Mouse (Mus musculus): Measurements from ENCODE around the gene Nf2.

The Nf2 gene

GRCm38 (mm10) chr11:4849258-4849943 lies at the start of gene Nf2:
Gene Nf2, minus strand, starts transcription at chr11:4849536.
- peak; percentile 94 for DNase-seq (ENCODE audit: low spot score)

GRCm38 (mm10) chr11:4894848-4895816 lies 45.8 kb upstream of the Nf2 start, which contains the start of gene Thoc5:
Gene Thoc5, plus strand, starts transcription at chr11:4895320.
- peak; percentile 79 for DNase-seq (ENCODE audit: low spot score)

DNA sequence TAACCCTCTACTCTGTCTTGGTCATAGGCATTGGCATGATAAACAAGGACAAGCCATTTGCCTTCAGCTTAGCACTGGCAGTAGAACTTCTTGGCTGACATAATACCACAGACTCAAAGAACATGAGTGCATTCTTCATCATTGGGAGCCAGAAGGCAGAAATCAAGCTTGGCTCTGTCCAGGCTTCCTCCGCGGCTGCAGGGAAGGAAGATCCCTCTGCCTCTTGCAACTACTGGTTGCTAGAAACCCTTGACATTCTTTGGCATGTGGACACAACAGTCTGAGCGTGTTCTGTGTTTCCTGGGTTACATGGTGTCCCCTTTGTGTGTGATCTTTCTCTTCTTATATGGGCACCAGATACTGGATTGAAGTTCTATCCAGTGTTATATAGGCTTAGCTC lies 37.7 kb upstream of the Nf2 start:
- DNase-seq (ENCODE audit: low spot score) = no peak

DNA sequence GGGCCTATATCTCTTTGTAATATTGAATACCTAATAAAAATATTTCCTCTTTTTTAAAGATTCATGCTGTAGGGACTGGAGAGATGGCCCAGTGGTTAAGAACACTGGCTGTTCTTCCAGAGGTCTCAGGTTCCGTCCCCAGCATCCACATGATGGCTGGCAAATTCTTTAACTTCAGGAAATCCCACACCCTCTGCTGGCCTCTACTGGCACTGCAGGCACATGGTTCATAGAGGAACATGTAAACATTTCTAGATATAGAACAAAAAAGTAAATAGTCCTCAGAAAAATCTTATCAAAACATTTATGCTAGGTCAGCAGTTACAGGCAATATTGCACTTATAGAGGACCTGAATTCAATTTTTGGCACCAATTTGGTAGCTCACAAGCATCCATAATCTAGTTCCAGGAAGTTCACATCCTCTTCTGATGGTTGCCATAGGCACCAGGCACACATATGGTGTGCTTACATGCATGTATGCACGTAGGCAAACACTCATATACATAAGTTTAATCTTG lies 36.1 kb upstream of the Nf2 start:
- peak; percentile 76 for DNase-seq (ENCODE audit: low spot score)

DNA sequence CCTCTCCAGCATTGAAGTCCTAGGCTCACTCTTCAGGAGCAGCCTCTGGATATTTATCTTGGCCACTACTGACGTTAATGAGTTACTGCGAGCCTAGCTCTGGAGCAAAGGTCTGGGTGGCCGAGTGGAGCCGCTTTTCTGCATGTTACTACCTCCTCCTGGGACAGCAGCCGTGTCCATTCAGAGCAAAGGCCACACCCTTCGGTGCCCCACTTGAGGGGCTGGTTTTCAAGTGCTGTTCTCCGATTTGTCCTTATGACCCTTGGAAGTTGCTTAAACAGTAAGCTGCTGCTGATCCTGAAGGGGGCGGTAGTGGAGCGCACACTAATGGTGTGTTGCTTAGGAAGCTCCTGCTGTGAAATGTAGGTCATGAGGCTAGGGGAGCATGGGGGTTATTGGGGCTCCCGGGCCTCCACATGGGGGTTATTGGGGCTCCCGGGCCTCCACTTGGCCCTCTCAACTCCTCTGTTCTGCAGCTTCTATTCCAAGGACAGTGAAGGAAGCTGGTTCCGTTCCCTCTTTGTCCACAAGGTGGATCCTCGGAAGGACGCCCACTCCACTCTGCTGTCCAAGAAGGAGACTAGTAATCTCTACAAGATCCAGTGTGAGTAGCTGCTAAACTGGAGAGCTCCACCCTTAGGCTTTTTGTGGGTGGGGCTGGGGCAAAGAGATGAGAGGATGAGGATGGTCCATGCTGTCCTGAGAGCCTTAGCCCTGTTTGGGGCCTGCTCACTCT lies 33.7 kb upstream of the Nf2 start:
- peak; percentile 71 for DNase-seq (ENCODE audit: low spot score)

GRCm38 (mm10) chr11:4881087-4881486 lies 31.8 kb upstream of the Nf2 start:
- no peak for DNase-seq (ENCODE audit: low spot score)

DNA sequence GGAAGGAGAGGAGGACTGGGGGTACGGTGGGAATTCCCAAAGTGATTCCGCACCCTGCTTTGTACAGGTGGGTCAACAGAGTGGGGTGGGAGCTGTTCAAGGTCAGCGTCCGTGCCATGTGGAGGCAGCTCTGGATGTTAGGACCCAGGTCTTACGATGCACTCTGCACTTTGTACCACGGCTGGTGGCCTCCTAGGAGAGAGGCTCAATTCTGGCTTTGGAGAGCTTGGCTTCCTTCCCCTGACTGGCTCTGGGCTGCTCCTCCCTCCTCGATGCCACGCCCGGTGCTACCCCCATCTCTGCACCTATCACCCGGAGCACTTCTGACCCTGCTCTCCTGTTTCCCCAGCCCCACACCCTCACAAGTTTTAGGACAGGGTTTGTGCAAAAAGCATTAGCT lies 25.2 kb upstream of the Nf2 start:
- peak; percentile 54 for DNase-seq (ENCODE audit: low spot score)

DNA sequence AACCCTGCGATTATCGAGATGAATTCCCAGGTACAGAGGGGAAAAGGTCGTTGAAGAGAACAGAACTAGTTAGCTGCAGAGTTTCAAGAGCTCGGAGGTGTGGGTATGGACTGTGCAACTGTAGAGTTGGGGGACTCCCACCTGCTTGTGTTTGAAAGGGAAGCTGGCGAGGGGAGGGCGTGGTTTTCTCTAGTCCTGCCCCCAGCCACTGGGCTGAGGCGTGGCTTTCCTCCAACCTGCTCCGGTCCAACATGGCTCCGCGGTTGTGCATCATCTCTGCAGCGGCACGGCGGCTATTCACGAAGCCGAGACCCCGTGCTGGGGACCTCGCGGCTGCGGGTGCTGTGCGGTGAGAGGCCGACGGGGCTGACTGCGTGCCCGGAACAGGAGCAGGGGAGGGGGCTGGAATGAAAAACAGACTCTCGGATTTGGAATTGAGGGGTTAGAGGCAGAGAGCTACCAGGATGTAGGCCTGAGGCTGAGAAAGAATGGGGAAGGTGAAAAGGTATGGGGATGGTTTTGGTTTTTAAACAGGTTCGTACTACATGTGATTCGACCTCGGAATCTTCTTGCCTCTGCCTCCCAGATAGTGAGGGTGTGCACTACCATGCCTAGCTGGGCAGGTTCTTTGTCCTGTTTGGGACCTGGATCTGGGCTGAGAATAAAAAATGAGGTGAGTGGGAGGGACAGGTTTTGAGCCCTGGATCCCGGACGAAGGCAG lies 24.6 kb upstream of the Nf2 start, which contains the start of gene Nipsnap1:
Nipsnap1 (plus strand) TSS at position 197 of the 721 bp plus-strand sequence.
- DNase-seq (ENCODE audit: low spot score) = peak; percentile 85

- DNase-seq (ENCODE audit: low spot score) = peak; percentile 78
These were observed 16.4 kb upstream of the Nf2 start for GRCm38 (mm10) chr11:4865645-4866251.

DNA sequence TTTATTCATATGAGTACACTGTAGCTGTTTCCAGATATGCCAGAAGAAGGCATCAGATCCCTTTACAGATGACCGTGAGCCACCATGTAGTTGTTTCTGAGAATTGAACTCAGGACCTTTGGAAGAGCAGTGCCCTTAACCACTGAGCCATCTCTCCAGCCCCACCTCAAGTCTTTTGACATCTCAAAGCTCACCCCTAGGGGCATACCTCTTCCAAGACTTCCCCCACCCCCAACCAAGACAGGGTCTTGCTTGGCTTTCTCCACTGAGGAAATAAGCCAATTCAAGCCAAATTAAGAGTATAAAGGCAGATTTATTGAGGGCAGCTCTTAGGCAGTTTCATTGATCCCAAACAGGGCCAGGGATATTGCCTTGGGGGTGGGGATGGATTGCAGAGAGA lies 13.4 kb upstream of the Nf2 start:
- no peak for DNase-seq (ENCODE audit: low spot score)

GRCm38 (mm10) chr11:4861816-4862604 lies 12.7 kb upstream of the Nf2 start:
- DNase-seq (ENCODE audit: low spot score) = no peak

DNA sequence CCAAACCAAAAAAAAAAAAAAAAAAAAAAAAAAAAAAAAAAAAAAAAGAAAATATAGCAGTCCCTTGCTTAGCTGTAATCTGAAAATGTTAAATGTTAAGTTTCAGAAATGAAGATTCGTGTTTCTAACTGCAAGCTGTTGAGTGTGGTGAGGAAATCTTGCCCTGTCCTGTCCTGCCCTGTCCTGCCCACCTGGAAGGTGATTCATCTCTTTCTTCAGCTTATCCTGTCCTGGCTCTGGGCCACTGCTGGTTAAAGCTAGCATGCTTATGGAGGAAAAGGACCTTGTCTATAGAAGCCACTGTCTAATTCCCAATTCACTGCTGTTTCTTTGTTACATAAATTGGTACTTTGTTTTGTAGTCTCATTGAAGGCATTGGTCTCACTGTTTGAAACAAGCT lies 11.7 kb upstream of the Nf2 start:
- no peak for DNase-seq (ENCODE audit: low spot score)

DNA sequence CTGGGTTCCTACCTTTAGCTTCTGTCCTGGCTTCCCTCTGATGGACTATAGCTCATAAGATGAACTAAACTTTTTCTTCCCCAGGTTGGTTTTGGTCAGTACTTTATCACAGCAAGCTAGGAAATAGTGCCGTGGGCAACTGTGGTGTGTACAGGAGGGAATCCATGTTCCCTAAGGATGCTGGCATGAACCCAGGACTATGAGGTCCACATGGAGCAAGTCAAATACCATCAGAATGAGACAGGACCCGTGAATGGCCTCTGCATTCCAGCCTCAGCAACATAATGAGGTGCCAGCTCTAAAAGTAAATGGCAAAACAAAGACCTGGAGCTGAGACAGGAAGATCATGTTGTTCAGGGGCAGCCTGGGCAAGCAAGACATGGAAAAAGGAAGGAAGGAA lies 9.1 kb upstream of the Nf2 start:
- DNase-seq (ENCODE audit: low spot score) = no peak

GRCm38 (mm10) chr11:4854181-4854580 lies 4.8 kb upstream of the Nf2 start:
- DNase-seq (ENCODE audit: low spot score) = no peak

DNA sequence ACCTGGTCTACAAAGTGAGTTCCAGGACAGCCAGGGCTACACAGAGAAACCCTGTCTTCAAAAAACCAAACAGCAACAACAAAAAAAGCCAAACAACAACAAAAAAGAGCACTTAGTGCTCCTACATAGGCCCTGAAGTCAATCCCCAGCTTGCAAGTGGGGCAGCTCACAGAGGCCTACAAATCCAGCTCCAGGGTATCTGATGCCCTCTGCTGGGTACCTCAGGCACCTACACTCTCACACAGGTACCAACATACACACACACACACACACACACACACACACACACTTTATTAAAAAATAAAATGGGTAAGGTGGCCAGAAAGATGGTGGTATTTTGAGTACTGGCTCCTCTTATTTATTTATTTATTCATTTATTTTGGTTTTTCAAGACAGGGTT lies 3.7 kb upstream of the Nf2 start:
- DNase-seq (ENCODE audit: low spot score) = no peak

- DNase-seq (ENCODE audit: low spot score) = no peak
These were observed 1.1 kb upstream of the Nf2 start for GRCm38 (mm10) chr11:4850404-4850803.

- DNase-seq (ENCODE audit: low spot score) = peak; percentile 68
These were observed 670 bp downstream of the Nf2 start for GRCm38 (mm10) chr11:4848483-4849248.

DNA sequence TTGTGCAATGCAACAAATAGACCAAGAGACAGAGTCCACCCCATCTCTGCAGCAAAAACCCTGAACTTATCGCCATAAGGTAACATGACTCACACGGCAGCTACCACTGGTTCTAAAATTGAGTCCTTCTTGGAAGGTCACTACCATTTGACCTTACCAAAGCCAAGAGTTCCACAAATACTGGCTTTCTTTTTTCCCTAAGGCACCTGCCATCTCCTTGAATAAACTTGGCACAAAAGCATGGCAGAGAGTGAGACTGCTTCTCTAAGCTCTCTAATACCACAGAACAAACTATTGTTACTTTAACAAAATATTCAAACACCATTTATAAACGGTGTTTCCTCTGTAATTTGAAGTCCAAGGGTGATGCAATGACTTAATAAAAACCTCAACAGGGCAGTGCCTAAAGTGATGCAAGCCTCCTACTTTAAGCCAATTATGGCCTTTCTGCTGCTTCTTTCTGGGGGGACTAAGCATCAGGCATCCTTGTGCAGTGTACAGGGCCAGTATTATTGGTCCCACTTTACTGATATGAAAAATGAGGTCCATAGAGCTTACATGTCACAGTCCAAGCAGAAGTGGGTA lies 8.3 kb downstream of the Nf2 start:
- DNase-seq (ENCODE audit: low spot score) = no peak

DNA sequence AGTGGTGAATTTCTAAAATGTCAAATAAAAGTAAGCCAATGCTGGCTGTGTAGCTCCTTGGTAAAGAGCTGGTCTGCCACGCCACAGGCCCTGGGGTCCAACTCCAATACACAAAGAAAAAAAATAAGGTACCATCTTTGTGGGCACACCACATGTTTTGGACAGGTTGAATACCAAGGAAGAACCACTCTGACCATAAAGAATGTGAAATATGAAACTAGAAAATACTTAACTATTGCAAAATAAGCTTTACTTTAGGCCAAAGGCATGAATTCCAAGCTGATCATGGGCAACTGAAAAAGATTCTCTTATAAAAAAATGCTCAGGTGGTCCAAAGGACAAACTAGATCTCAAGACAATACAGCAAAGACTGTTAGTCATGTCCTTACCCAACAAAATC lies 11.1 kb downstream of the Nf2 start:
- no peak for DNase-seq (ENCODE audit: low spot score)

All from testis, postnatal 10 days (tissue).